Mouse (Mus musculus) bone marrow, adult 2 months (tissue): ENCODE data around the gene Smagp. TPM values are rescaled to one million over a fixed set of nuclear protein-coding genes. Genes with fewer than 3 reads are reported as not detected.

Experiments
- H3K27ac ChIP-seq: fragments of 200-500 bp; 2 replicates; pipeline ENCODE4 v1.5.1; 2012; ENCODE audit warnings: low read depth, mild to moderate bottlenecking, control low read depth, inconsistent platforms, low read length; ENCODE audit not compliant: control insufficient read depth, poor library complexity, insufficient read depth
- H3K4me1 ChIP-seq: fragments of 200-500 bp; 2 replicates; pipeline ENCODE4 v1.6.1; 2011; ENCODE audit warnings: low read length; ENCODE audit not compliant: control insufficient read depth, insufficient read depth
- H3K4me3 ChIP-seq: fragments of 200-500 bp; replicated peaks from 2 replicates; pipeline ENCODE3; 2011; ENCODE audit warnings: mild to moderate bottlenecking, low read depth, low read length, control low read depth; ENCODE audit not compliant: control insufficient read depth
- CTCF ChIP-seq: fragments of 200-500 bp; IDR thresholded peaks from 2 replicates; pipeline ENCODE4 v1.5.1; 2011; ENCODE audit warnings: low read length, control low read depth; ENCODE audit not compliant: control insufficient read depth, insufficient read depth
- POLR2A ChIP-seq: fragments of 200-500 bp; IDR thresholded peaks from 2 replicates; pipeline ENCODE4 v1.6.1; 2011; ENCODE audit warnings: low read depth, mild to moderate bottlenecking, control low read depth, low read length, borderline replicate concordance; ENCODE audit not compliant: control insufficient read depth
- WGBS: fragments of 180-500 bp; shearing (Covaris S2); methylation state at CpG from one replicate; pipeline ENCODE4 v1.1.7; 2018; 5-methylcytosine and 5-hydroxymethylcytosine counted together
- polyA plus RNA-seq: library from polyadenylated mRNA; stranded (reverse); fragments of >200 nt; gene quantifications from 2 replicates; pipeline ENCODE4 v1.2.4, GENCODE M21; 2011; ENCODE audit warnings: low replicate concordance; ENCODE audit not compliant: missing spikeins, insufficient read depth, insufficient read length

Smagp gene
- polyA plus RNA-seq, 1 experiment = 8.7 TPM

- H3K27ac ChIP-seq = no peak overlapping the region
- peaks cover 5% of the 10 kb centered on the region; the same call in 1 of the 2 replicates for H3K4me1 ChIP-seq
- WGBS = 66% methylated on average over 9 of the region's 9 CpGs
- TF ChIP-seq CTCF = no peak
- TF ChIP-seq POLR2A = no peak
- no peak overlapping the region for H3K4me3 ChIP-seq
Observed at GRCm38 (mm10) chr15:100660306-100660705, 23.6 kb upstream of the Smagp start.

- WGBS = 83% methylated on average over 5 of the region's 5 CpGs
- H3K4me1 ChIP-seq = no peaks in the 10 kb centered on the region
- no peak for TF ChIP-seq CTCF
- TF ChIP-seq POLR2A = no peak
- H3K27ac ChIP-seq = no peak overlapping the region
- no peak overlapping the region for H3K4me3 ChIP-seq
Observed at GRCm38 (mm10) chr15:100655201-100655600, 18.5 kb upstream of the Smagp start.

GRCm38 (mm10) chr15:100654271-100654670 lies 17.5 kb upstream of the Smagp start:
- Histone ChIP-seq H3K4me3 (no peak overlapping the region), H3K27ac (no peak overlapping the region), H3K4me1 (no peaks in the 10 kb centered on the region)
- 86% methylated on average over 1 of the region's 1 CpGs for WGBS
- no peak for TF ChIP-seq POLR2A
- no peak for TF ChIP-seq CTCF

GRCm38 (mm10) chr15:100651610-100652009 lies 14.9 kb upstream of the Smagp start:
- no peak overlapping the region for H3K27ac ChIP-seq
- no peaks in the 10 kb centered on the region for H3K4me1 ChIP-seq
- TF ChIP-seq CTCF (no peak), POLR2A (no peak)
- no peak overlapping the region for H3K4me3 ChIP-seq
- 68% methylated on average over 9 of the region's 9 CpGs for WGBS

GRCm38 (mm10) chr15:100650111-100650510 lies 13.4 kb upstream of the Smagp start:
- Histone ChIP-seq H3K4me1 (no peaks in the 10 kb centered on the region), H3K27ac (no peak overlapping the region), H3K4me3 (no peak overlapping the region)
- WGBS = 90% methylated on average over 10 of the region's 10 CpGs
- no peak for TF ChIP-seq CTCF
- TF ChIP-seq POLR2A = no peak

GRCm38 (mm10) chr15:100646161-100646560 lies 9.4 kb upstream of the Smagp start:
- Histone ChIP-seq H3K4me3 (no peak overlapping the region), H3K4me1 (no peaks in the 10 kb centered on the region), H3K27ac (no peak overlapping the region)
- TF ChIP-seq POLR2A (no peak), CTCF (no peak)
- 89% methylated on average over 6 of the region's 6 CpGs for WGBS

- Histone ChIP-seq H3K4me1 (no peaks in the 10 kb centered on the region; the same call in 1 of the 2 replicates), H3K27ac (no peak overlapping the region), H3K4me3 (no peak overlapping the region)
- 75% methylated on average over 7 of the region's 7 CpGs for WGBS
- no peak for TF ChIP-seq CTCF
- TF ChIP-seq POLR2A = no peak
Observed at GRCm38 (mm10) chr15:100642451-100642850, 5.7 kb upstream of the Smagp start.

- Histone ChIP-seq H3K27ac (no peak overlapping the region), H3K4me3 (no peak overlapping the region), H3K4me1 (peaks cover 1% of the 10 kb centered on the region)
- 77% methylated on average over 16 of the region's 16 CpGs for WGBS
- TF ChIP-seq POLR2A (no peak), CTCF (no peak)
Observed at GRCm38 (mm10) chr15:100641226-100641810, 4.6 kb upstream of the Smagp start.

- 79% methylated on average over 16 of the region's 16 CpGs for WGBS
- H3K4me1 ChIP-seq = peaks cover 1% of the 10 kb centered on the region
- TF ChIP-seq CTCF (no peak), POLR2A (no peak)
- H3K4me3 ChIP-seq = no peak overlapping the region
- no peak overlapping the region for H3K27ac ChIP-seq
Observed at GRCm38 (mm10) chr15:100639972-100640750, 3.4 kb upstream of the Smagp start.
